22 mouse cellular contexts compared by ENCODE assay signal in genomic region chr13:47133058-47133457, GRCm38 (mm10).
"Had no signal": no experiment of that assay in that cellular context is flagged by ENCODE, and none has a peak within 500 bp of the region (broad histone marks: within the 10 kb centered on the region; RNA-seq: fewer than 3 reads in every experiment).

No protein-coding gene starts in this region.

- H3K27ac ChIP-seq: lung, embryonic 15.5 days; macrophage; midbrain, embryonic 13.5 days; neural tube, embryonic 13.5 days; neural tube, embryonic 15.5 days had no signal

- ATAC-seq: liver, postnatal 0 days; lung, postnatal 0 days; midbrain, embryonic 13.5 days; midbrain, embryonic 16.5 days had no signal

- H3K4me2 ChIP-seq: lung, embryonic 15.5 days; midbrain, embryonic 11.5 days; midbrain, embryonic 13.5 days; neural tube, embryonic 13.5 days; neural tube, embryonic 15.5 days had no signal

- H3K9me3 ChIP-seq: lung, embryonic 15.5 days; midbrain, embryonic 13.5 days; neural tube, embryonic 13.5 days; neural tube, embryonic 15.5 days had no signal

- DNase-seq: liver, postnatal 0 days; lung, adult 2 months; lung, postnatal 14 days; lung, postnatal 36 days; retina, postnatal 1 day; right cerebral cortex, adult 18-20 months; right cerebral cortex, postnatal 25 days; right cerebral cortex, postnatal 4 days; spleen, adult 18-20 months; thymus, adult 2 months; thymus, postnatal 14 days; thymus, postnatal 36 days had no signal

- H3K4me3 ChIP-seq: lung, embryonic 15.5 days; megakaryocyte, embryonic 14.5 days; midbrain, embryonic 13.5 days; myocyte; neural tube, embryonic 13.5 days; neural tube, embryonic 15.5 days had no signal

- H3K27me3 ChIP-seq: lung, embryonic 15.5 days; midbrain, embryonic 13.5 days; neural tube, embryonic 13.5 days; neural tube, embryonic 15.5 days had no signal

- H3K36me3 ChIP-seq: lung, embryonic 15.5 days; midbrain, embryonic 13.5 days; neural tube, embryonic 13.5 days; neural tube, embryonic 15.5 days had no signal

- H3K9ac ChIP-seq: liver, postnatal 0 days; lung, embryonic 15.5 days; midbrain, embryonic 13.5 days; neural tube, embryonic 13.5 days; neural tube, embryonic 15.5 days had no signal

- H3K4me1 ChIP-seq: lung, embryonic 15.5 days; midbrain, embryonic 13.5 days; neural tube, embryonic 13.5 days; neural tube, embryonic 15.5 days had no signal
